Mouse (Mus musculus) liver, embryonic 14.5 days (tissue): Measurements from ENCODE around the gene Wbp4.

ENCODE experiments used
- CTCF ChIP-seq: IDR thresholded peaks from 2 replicates; pipeline ENCODE4 v1.5.1; 2016; ENCODE audit warnings: antibody characterized with exemption, low read depth, control low read depth
- EP300 ChIP-seq: IDR thresholded peaks from 2 replicates; pipeline ENCODE4 v1.6.1; 2016; ENCODE audit warnings: antibody characterized with exemption, low read depth

DNA sequence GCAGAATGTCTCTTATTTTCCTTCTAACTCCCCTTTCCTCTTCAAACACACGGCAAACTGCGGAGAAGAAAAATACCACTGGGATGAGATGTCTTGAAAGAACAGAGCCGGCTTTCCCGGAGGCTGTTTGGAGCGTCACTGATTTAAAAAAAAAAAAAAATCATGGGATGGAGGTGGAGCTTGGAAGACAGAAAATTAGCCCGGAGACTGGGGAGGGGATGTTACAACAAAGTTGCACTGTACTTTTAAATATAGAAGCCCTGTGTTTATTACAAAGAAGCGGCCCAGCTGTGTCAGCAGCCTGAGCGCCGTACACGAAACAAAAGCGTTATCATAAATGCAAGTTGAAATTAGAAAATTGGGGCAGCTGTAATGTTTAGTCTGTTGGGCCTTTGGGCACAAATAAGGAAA lies 936 bp upstream of the Wbp4 start:
- TF ChIP-seq CTCF (no peak), EP300 (no peak)
